Mouse (Mus musculus): ENCODE measurements around the gene Ufc1. TPM values are rescaled to one million over a fixed set of nuclear protein-coding genes. Genes with fewer than 3 reads are reported as not detected.

Gene Ufc1
- 101 TPM for polyA plus RNA-seq (2014; fragmentation: Illumina TruSeq; extraction: RNeasy Lipid Tissue Mini Kit (QIAGEN cat#74804); ENCODE audit: low read depth, low replicate concordance)

GRCm38 (mm10) chr1:171294298-171295062 is at the start of gene Ufc1:
TSS of gene Ufc1 (minus strand) at chr1:171295024.

GRCm38 (mm10) chr1:171328839-171329432 is 34.1 kb upstream of the Ufc1 start, which contains the start of gene Dedd:
TSS of gene Dedd (plus strand) at chr1:171329145.

GRCm38 (mm10) chr1:171287136-171288081 is 7.4 kb downstream of the Ufc1 start, which contains the start of gene Usp21:
TSS of gene Usp21 (minus strand) at chr1:171287991.

GRCm38 (mm10) chr1:171280916-171281527 is 13.8 kb downstream of the Ufc1 start, which contains the start of gene Ppox:
TSS of gene Ppox (minus strand) at chr1:171281186.

GRCm38 (mm10) chr1:171269848-171270572 is 24.8 kb downstream of the Ufc1 start, which contains the start of gene B4galt3:
TSS of gene B4galt3 (plus strand) at chr1:171270328.

GRCm38 (mm10) chr1:171250680-171251593 is 43.9 kb downstream of the Ufc1 start, which contains the start of gene Ndufs2:
TSS of gene Ndufs2 (minus strand) at chr1:171251388.

GRCm38 (mm10) chr1:171249913-171250600 is 44.8 kb downstream of the Ufc1 start, which contains the start of gene Adamts4:
TSS of gene Adamts4 (plus strand) at chr1:171250421.

Other genes starting within 250 kb of the Ufc1 start
- 3.4 TPM for gene Fcgr3, start 230.1 kb downstream of the Ufc1 start, polyA plus RNA-seq (2014; fragmentation: Illumina TruSeq; extraction: RNeasy Lipid Tissue Mini Kit (QIAGEN cat#74804); ENCODE audit: low read depth, low replicate concordance)
- 3.7 TPM for gene Cfap126, start 181.1 kb downstream of the Ufc1 start, polyA plus RNA-seq (2014; fragmentation: Illumina TruSeq; extraction: RNeasy Lipid Tissue Mini Kit (QIAGEN cat#74804); ENCODE audit: low read depth, low replicate concordance)
- gene Sdhc, start 144.4 kb downstream of the Ufc1 start, polyA plus RNA-seq (2014; fragmentation: Illumina TruSeq; extraction: RNeasy Lipid Tissue Mini Kit (QIAGEN cat#74804); ENCODE audit: low read depth, low replicate concordance) = 129 TPM
- gene Mpz, start 144.3 kb downstream of the Ufc1 start, polyA plus RNA-seq (2014; fragmentation: Illumina TruSeq; extraction: RNeasy Lipid Tissue Mini Kit (QIAGEN cat#74804); ENCODE audit: low read depth, low replicate concordance) = 0.20 TPM
- 6.5 TPM for gene Pcp4l1, start 98.8 kb downstream of the Ufc1 start, polyA plus RNA-seq (2014; fragmentation: Illumina TruSeq; extraction: RNeasy Lipid Tissue Mini Kit (QIAGEN cat#74804); ENCODE audit: low read depth, low replicate concordance)
- not detected for gene Nr1i3, start 81.1 kb downstream of the Ufc1 start, polyA plus RNA-seq (2014; fragmentation: Illumina TruSeq; extraction: RNeasy Lipid Tissue Mini Kit (QIAGEN cat#74804); ENCODE audit: low read depth, low replicate concordance)
- gene Tomm40l, start 72.5 kb downstream of the Ufc1 start, polyA plus RNA-seq (2014; fragmentation: Illumina TruSeq; extraction: RNeasy Lipid Tissue Mini Kit (QIAGEN cat#74804); ENCODE audit: low read depth, low replicate concordance) = 7.3 TPM
- gene Apoa2, start 70.0 kb downstream of the Ufc1 start, polyA plus RNA-seq (2014; fragmentation: Illumina TruSeq; extraction: RNeasy Lipid Tissue Mini Kit (QIAGEN cat#74804); ENCODE audit: low read depth, low replicate concordance) = 3.9 TPM
- gene Fcer1g, start 60.7 kb downstream of the Ufc1 start, polyA plus RNA-seq (2014; fragmentation: Illumina TruSeq; extraction: RNeasy Lipid Tissue Mini Kit (QIAGEN cat#74804); ENCODE audit: low read depth, low replicate concordance) = 10.8 TPM
- gene Adamts4, start 44.6 kb downstream of the Ufc1 start, polyA plus RNA-seq (2014; fragmentation: Illumina TruSeq; extraction: RNeasy Lipid Tissue Mini Kit (QIAGEN cat#74804); ENCODE audit: low read depth, low replicate concordance) = 1.2 TPM
- gene Ndufs2, start 43.6 kb downstream of the Ufc1 start, polyA plus RNA-seq (2014; fragmentation: Illumina TruSeq; extraction: RNeasy Lipid Tissue Mini Kit (QIAGEN cat#74804); ENCODE audit: low read depth, low replicate concordance) = 89.0 TPM
- gene B4galt3, start 24.7 kb downstream of the Ufc1 start, polyA plus RNA-seq (2014; fragmentation: Illumina TruSeq; extraction: RNeasy Lipid Tissue Mini Kit (QIAGEN cat#74804); ENCODE audit: low read depth, low replicate concordance) = 2.3 TPM
- gene Ppox, start 13.8 kb downstream of the Ufc1 start, polyA plus RNA-seq (2014; fragmentation: Illumina TruSeq; extraction: RNeasy Lipid Tissue Mini Kit (QIAGEN cat#74804); ENCODE audit: low read depth, low replicate concordance) = 6.2 TPM
- gene Usp21, start 7.0 kb downstream of the Ufc1 start, polyA plus RNA-seq (2014; fragmentation: Illumina TruSeq; extraction: RNeasy Lipid Tissue Mini Kit (QIAGEN cat#74804); ENCODE audit: low read depth, low replicate concordance) = 15.0 TPM
- 6.7 TPM for gene Dedd, start 34.1 kb upstream of the Ufc1 start, polyA plus RNA-seq (2014; fragmentation: Illumina TruSeq; extraction: RNeasy Lipid Tissue Mini Kit (QIAGEN cat#74804); ENCODE audit: low read depth, low replicate concordance)
- 43.5 TPM for gene Nit1, start 50.6 kb upstream of the Ufc1 start, polyA plus RNA-seq (2014; fragmentation: Illumina TruSeq; extraction: RNeasy Lipid Tissue Mini Kit (QIAGEN cat#74804); ENCODE audit: low read depth, low replicate concordance)
- gene Pfdn2, start 50.6 kb upstream of the Ufc1 start, polyA plus RNA-seq (2014; fragmentation: Illumina TruSeq; extraction: RNeasy Lipid Tissue Mini Kit (QIAGEN cat#74804); ENCODE audit: low read depth, low replicate concordance) = 39.6 TPM
- 0.97 TPM for gene Klhdc9, start 65.8 kb upstream of the Ufc1 start, polyA plus RNA-seq (2014; fragmentation: Illumina TruSeq; extraction: RNeasy Lipid Tissue Mini Kit (QIAGEN cat#74804); ENCODE audit: low read depth, low replicate concordance)
- 0.40 TPM for gene Nectin4, start 75.1 kb upstream of the Ufc1 start, polyA plus RNA-seq (2014; fragmentation: Illumina TruSeq; extraction: RNeasy Lipid Tissue Mini Kit (QIAGEN cat#74804); ENCODE audit: low read depth, low replicate concordance)
- 1.3 TPM for gene Arhgap30, start 93.9 kb upstream of the Ufc1 start, polyA plus RNA-seq (2014; fragmentation: Illumina TruSeq; extraction: RNeasy Lipid Tissue Mini Kit (QIAGEN cat#74804); ENCODE audit: low read depth, low replicate concordance)
- gene Usf1, start 116.3 kb upstream of the Ufc1 start, polyA plus RNA-seq (2014; fragmentation: Illumina TruSeq; extraction: RNeasy Lipid Tissue Mini Kit (QIAGEN cat#74804); ENCODE audit: low read depth, low replicate concordance) = 0.69 TPM
- gene Tstd1, start 123.8 kb upstream of the Ufc1 start, polyA plus RNA-seq (2014; fragmentation: Illumina TruSeq; extraction: RNeasy Lipid Tissue Mini Kit (QIAGEN cat#74804); ENCODE audit: low read depth, low replicate concordance) = 2.9 TPM
- gene F11r, start 142.5 kb upstream of the Ufc1 start, polyA plus RNA-seq (2014; fragmentation: Illumina TruSeq; extraction: RNeasy Lipid Tissue Mini Kit (QIAGEN cat#74804); ENCODE audit: low read depth, low replicate concordance) = 51.7 TPM
- gene Alyref2, start 208.5 kb upstream of the Ufc1 start, polyA plus RNA-seq (2014; fragmentation: Illumina TruSeq; extraction: RNeasy Lipid Tissue Mini Kit (QIAGEN cat#74804); ENCODE audit: low read depth, low replicate concordance) = 1.2 TPM
- gene Itln1, start 240.3 kb upstream of the Ufc1 start, polyA plus RNA-seq (2014; fragmentation: Illumina TruSeq; extraction: RNeasy Lipid Tissue Mini Kit (QIAGEN cat#74804); ENCODE audit: low read depth, low replicate concordance) = not detected

Data from kidney, adult 10 weeks (tissue).